Mouse (Mus musculus) retina, postnatal 7 days (tissue): ENCODE measurements around the gene Ints3.
"Not testable (repeated sequence)": the region's sequence is repeated elsewhere in the genome, so short reads cannot be mapped to it uniquely, and the experiment has no call there.

ENCODE experiments used
- DNase-seq: peaks from one replicate; pipeline ENCODE4 v3.0.0-alpha.2; 2012; ENCODE audit warnings: low read depth, low spot score

The Ints3 gene

GRCm38 (mm10) chr3:90357959-90358358 is 75.5 kb downstream of the Ints3 start:
- no peak for DNase-seq

GRCm38 (mm10) chr3:90347847-90348246 is 85.6 kb downstream of the Ints3 start:
- DNase-seq: no peak

- DNase-seq: not testable (repeated sequence)
Observed at GRCm38 (mm10) chr3:90342853-90343252, 90.6 kb downstream of the Ints3 start.
